Mouse (Mus musculus) retina, postnatal 1 day (tissue): Measurements from ENCODE around the gene Ntrk3.

ENCODE experiments used
- DNase-seq: peaks from one replicate; pipeline ENCODE4 v3.0.0-alpha.2; 2012

Gene Ntrk3

GRCm38 (mm10) chr7:78518760-78519363 lies 218.9 kb downstream of the Ntrk3 start:
- DNase-seq, result no peak

- DNase-seq, result no peak
Observed at GRCm38 (mm10) chr7:78515042-78515609, 222.7 kb downstream of the Ntrk3 start.

GRCm38 (mm10) chr7:78507032-78507611 lies 230.7 kb downstream of the Ntrk3 start:
- no peak for DNase-seq

- no peak for DNase-seq
Observed at GRCm38 (mm10) chr7:78500863-78501262, 236.9 kb downstream of the Ntrk3 start.

- DNase-seq, result no peak
Observed at GRCm38 (mm10) chr7:78499970-78500369, 237.8 kb downstream of the Ntrk3 start.

- no peak for DNase-seq
Observed at GRCm38 (mm10) chr7:78498356-78498755, 239.5 kb downstream of the Ntrk3 start.

- no peak for DNase-seq
Observed at GRCm38 (mm10) chr7:78497819-78498218, 240.0 kb downstream of the Ntrk3 start.

GRCm38 (mm10) chr7:78493591-78493990 lies 244.2 kb downstream of the Ntrk3 start:
- DNase-seq, result no peak

- DNase-seq, result no peak
Observed at GRCm38 (mm10) chr7:78491176-78491575, 246.6 kb downstream of the Ntrk3 start.

- DNase-seq, result no peak
Observed at GRCm38 (mm10) chr7:78484290-78484689, 253.5 kb downstream of the Ntrk3 start.

GRCm38 (mm10) chr7:78483729-78484128 lies 254.1 kb downstream of the Ntrk3 start:
- no peak for DNase-seq

- no peak for DNase-seq
Observed at GRCm38 (mm10) chr7:78483061-78483460, 254.8 kb downstream of the Ntrk3 start.

- DNase-seq, result no peak
Observed at GRCm38 (mm10) chr7:78478881-78479280, 258.9 kb downstream of the Ntrk3 start.

- no peak for DNase-seq
Observed at GRCm38 (mm10) chr7:78471755-78472154, 266.1 kb downstream of the Ntrk3 start.

GRCm38 (mm10) chr7:78471270-78471669 lies 266.5 kb downstream of the Ntrk3 start:
- no peak for DNase-seq

- no peak for DNase-seq
Observed at GRCm38 (mm10) chr7:78462605-78463004, 275.2 kb downstream of the Ntrk3 start.

GRCm38 (mm10) chr7:78459021-78459420 lies 278.8 kb downstream of the Ntrk3 start:
- DNase-seq, result no peak

- no peak for DNase-seq
Observed at GRCm38 (mm10) chr7:78451666-78452065, 286.1 kb downstream of the Ntrk3 start.

- no peak for DNase-seq
Observed at GRCm38 (mm10) chr7:78449909-78450592, 287.8 kb downstream of the Ntrk3 start.

- DNase-seq, result no peak
Observed at GRCm38 (mm10) chr7:78448841-78449240, 289.0 kb downstream of the Ntrk3 start.

- DNase-seq, result no peak
Observed at GRCm38 (mm10) chr7:78443373-78444036, 294.3 kb downstream of the Ntrk3 start.

GRCm38 (mm10) chr7:78441706-78442105 lies 296.1 kb downstream of the Ntrk3 start:
- DNase-seq, result no peak

- no peak for DNase-seq
Observed at GRCm38 (mm10) chr7:78440896-78441295, 296.9 kb downstream of the Ntrk3 start.
